Mouse (Mus musculus) kidney, adult 11 months (tissue): ENCODE data around the gene Plek.

Source experiments
- DNase-seq: peaks from one replicate; pipeline ENCODE4 v3.0.0; 2022

Plek gene

DNA sequence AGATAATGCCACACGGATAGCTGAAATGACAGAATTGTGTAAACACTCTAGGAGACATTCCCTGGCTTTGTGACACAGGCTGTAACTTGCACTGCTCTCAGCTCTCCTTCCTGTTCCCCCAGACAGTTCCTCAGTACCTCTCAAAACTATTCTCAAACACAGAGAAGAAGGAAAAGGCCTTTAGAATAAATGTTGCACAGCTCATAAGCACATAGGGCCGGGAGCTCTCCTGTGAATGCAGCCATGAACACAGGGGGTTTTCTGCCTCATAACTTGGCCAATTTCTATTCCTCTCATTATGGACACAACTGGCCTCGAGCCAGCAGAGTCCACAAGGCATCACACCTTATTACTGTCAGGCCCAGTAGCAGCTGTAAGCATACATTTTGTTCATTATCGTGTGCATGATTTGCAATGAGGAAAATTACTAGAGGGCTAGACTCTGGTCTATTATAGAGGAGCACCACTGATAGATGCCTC, 110.2 kb downstream of the Plek start:
- no peak for DNase-seq

- DNase-seq = no peak
These were observed 110.9 kb downstream of the Plek start for GRCm38 (mm10) chr11:16941103-16941793.

DNA sequence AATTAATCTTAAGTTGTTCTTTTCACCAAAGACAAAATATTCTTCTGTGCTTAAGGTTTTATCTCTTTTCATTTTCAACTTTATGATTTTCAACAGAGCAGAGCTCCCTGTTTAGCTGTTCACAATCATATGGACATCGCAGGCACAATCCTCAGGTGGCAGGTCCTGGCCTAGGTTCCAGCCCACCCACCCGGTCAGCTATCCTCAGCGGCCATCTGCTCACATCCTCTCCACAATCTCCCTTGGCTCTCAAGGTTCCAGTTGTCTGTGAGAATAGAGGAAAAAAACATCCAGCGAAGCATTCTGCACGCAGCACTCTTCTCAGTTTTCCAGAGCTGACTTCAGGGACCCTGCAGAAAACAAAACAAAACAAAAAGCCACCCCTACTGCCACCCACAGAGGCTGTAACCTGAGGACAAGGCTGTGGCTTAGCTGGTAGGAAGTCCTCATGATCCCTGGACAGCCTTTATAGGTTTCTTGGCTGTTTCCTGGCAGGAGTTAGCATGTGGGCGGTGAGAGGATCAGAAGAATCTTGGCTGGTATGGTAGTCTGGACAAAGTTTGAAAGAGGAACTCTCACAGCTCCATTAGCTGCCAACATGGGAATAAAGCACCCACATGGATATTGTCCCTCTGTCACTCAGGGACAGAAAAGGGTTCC, 116.5 kb downstream of the Plek start:
- peak; percentile 31 for DNase-seq

- DNase-seq = no peak
These were observed 120.0 kb downstream of the Plek start for GRCm38 (mm10) chr11:16932159-16932558.
